Mouse (Mus musculus) hindbrain, postnatal 0 days (tissue): ENCODE measurements around the gene Clmn. TPM values are rescaled to one million over a fixed set of nuclear protein-coding genes. Genes with fewer than 3 reads are reported as not detected.

Experiments
- ATAC-seq: fragments of 200-750 bp; cut with Nextera tagmentation; 2 replicates; pipeline ENCODE4 v1.8.0; 2017; ENCODE audit warnings: mild to moderate bottlenecking, moderate TSS enrichment, moderate library complexity
- DNase-seq: peaks from one replicate; pipeline ENCODE4 v3.0.0-alpha.2; 2015; ENCODE audit warnings: low spot score
- H3K27ac ChIP-seq: fragments of 300-500 bp; sonication (generic); 2 replicates; pipeline ENCODE4 v1.5.1; 2014; ENCODE audit warnings: mild to moderate bottlenecking
- H3K27me3 ChIP-seq: fragments of 300-500 bp; sonication (generic); 2 replicates; pipeline ENCODE4 v1.6.1; 2014; ENCODE audit warnings: low read length, mixed read lengths; ENCODE audit not compliant: insufficient read depth
- H3K36me3 ChIP-seq: fragments of 300-500 bp; sonication (generic); 2 replicates; pipeline ENCODE4 v1.6.1; 2014; ENCODE audit warnings: low read length, mixed read lengths; ENCODE audit not compliant: insufficient read depth
- H3K4me1 ChIP-seq: fragments of 300-500 bp; sonication (generic); 2 replicates; pipeline ENCODE4 v1.6.1; 2014; ENCODE audit warnings: antibody characterized with exemption, low read length, mixed read lengths; ENCODE audit not compliant: insufficient read depth
- H3K4me2 ChIP-seq: fragments of 300-500 bp; sonication (generic); 2 replicates; pipeline ENCODE4 v1.6.1; 2014; ENCODE audit warnings: low read depth, mild to moderate bottlenecking, low read length, moderate library complexity, mixed read lengths
- H3K4me3 ChIP-seq: fragments of 300-500 bp; sonication (generic); 2 replicates; pipeline ENCODE4 v1.5.1; 2014; ENCODE audit warnings: low read length
- H3K9ac ChIP-seq: fragments of 300-500 bp; sonication (generic); replicated peaks from 2 replicates; pipeline ENCODE4 v1.6.1; 2014; ENCODE audit warnings: mild to moderate bottlenecking, low read length, moderate library complexity, mixed read lengths
- H3K9me3 ChIP-seq: fragments of 300-500 bp; sonication (generic); 2 replicates; pipeline ENCODE4 v1.6.1; 2016; ENCODE audit warnings: low read length, mixed read lengths
- CTCF ChIP-seq: IDR thresholded peaks from 2 replicates; pipeline ENCODE4 v1.5.1; 2016; ENCODE audit warnings: antibody characterized with exemption, control low read depth, low read depth
- WGBS: fragments of 180-500 bp; shearing (Covaris S2); extraction: QIAGEN DNeasy Blood & Tissue Kit; methylation state at CpG from one replicate; pipeline ENCODE4 v1.1.7; 2014; 5-methylcytosine and 5-hydroxymethylcytosine counted together
- polyA plus RNA-seq: library from polyadenylated mRNA; unstranded; fragments of >200 nt; fragmentation: Nextera tagmentation; extraction: Ambion mirVana; gene quantifications from 2 replicates; pipeline ENCODE4 v1.2.1, GENCODE M21; 2015
- total RNA-seq: library from RNA; depleted of rRNA; stranded (reverse); fragments of >200 nt; gene quantifications from 2 replicates; pipeline ENCODE4 v1.2.3, GENCODE M21; 2014

Gene Clmn
- total and polyA plus RNA-seq, 2 experiments from 2014 or later = 1.7 to 2.6 TPM

DNA sequence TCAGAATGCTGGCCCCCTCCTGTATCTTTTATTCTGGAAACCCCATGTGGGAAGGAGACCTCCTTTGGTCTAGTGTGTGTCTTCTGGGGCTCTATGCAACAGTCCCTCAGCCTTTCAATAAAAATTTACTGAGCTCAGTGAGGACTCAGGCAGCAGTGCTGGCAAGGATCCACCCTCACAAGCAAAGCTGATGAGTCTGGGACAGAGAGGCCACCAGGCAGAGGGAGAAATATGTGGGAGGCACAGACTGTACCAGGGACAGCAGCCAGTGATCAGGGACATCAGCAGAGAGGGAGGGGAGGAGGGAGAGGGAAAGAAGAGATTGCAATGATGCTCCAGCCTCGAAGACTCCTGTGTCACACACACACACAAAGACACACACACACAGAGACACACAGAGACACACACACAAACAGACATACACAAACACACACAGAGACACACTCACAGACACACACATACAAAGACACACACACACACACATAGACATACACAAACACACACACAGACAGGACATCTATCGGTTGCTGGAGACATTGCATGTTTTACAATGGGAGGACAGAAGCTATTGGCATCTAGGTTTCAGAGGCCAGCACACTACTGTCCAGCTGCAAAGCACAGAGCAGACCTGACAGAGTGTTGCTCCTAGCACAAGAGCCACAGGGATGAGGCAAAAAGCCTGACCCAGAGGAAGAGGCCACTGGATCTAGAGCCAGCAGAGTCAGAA, 27.6 kb downstream of the Clmn start:
- Histone ChIP-seq H3K9ac (no peak overlapping the region), H3K9me3 (no peaks in the 10 kb centered on the region), H3K27me3 (no peaks in the 10 kb centered on the region), H3K27ac (peak overlapping the region; percentile 7; the same call in 1 of the 2 replicates), H3K36me3 (no peaks in the 10 kb centered on the region), H3K4me1 (peaks cover 12% of the 10 kb centered on the region), H3K4me2 (no peak overlapping the region), H3K4me3 (no peak overlapping the region)
- TF ChIP-seq CTCF = peak; percentile 54
- 46% methylated on average over 2 of the region's 2 CpGs for WGBS
- peak; percentile 74 for DNase-seq
- peak; percentile 57; the same call in 1 of the 2 replicates for ATAC-seq

DNA sequence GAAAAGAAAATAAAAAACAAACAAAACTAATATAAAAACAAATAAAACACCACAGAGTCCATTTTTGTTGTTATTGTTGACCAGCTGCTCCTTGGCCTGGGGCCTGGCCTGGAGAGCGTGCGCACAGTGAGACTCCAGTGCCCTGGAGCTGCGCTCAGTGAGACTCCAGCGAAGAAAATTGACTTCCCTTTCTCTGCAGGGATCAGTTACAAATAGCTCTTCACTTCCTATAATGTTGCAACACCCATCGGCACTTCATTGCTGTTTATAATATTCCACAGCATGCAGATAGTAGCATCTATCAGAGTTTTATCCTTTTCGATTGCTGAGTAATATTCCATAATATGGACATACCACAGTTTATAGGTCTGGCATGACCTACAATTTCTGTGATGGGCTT, 28.6 kb downstream of the Clmn start:
- H3K4me1 ChIP-seq = peaks cover 9% of the 10 kb centered on the region
- H3K9ac ChIP-seq = no peak overlapping the region
- no peak for DNase-seq
- no peaks in the 10 kb centered on the region for H3K36me3 ChIP-seq
- no peak for TF ChIP-seq CTCF
- 94% methylated on average over 6 of the region's 6 CpGs for WGBS
- H3K9me3 ChIP-seq = no peaks in the 10 kb centered on the region
- no peak overlapping the region for H3K27ac ChIP-seq
- no peaks in the 10 kb centered on the region for H3K27me3 ChIP-seq
- no peak overlapping the region for H3K4me2 ChIP-seq
- no peak for ATAC-seq
- no peak overlapping the region for H3K4me3 ChIP-seq

- H3K27ac ChIP-seq = no peak overlapping the region
- DNase-seq = no peak
- peak; percentile 36 for ATAC-seq
Measured at GRCm38 (mm10) chr12:104835369-104836094, 29.3 kb downstream of the Clmn start.

GRCm38 (mm10) chr12:104834772-104835171, 30.1 kb downstream of the Clmn start:
- no peaks in the 10 kb centered on the region for H3K9me3 ChIP-seq
- no peak for TF ChIP-seq CTCF
- no peak overlapping the region for H3K9ac ChIP-seq
- no peak overlapping the region for H3K4me3 ChIP-seq
- H3K4me1 ChIP-seq = peaks cover 5% of the 10 kb centered on the region; the same call in 1 of the 2 replicates
- 67% methylated on average over 4 of the region's 4 CpGs for WGBS
- no peak overlapping the region for H3K27ac ChIP-seq
- no peaks in the 10 kb centered on the region for H3K27me3 ChIP-seq
- no peak for DNase-seq
- no peak overlapping the region for H3K4me2 ChIP-seq
- ATAC-seq = no peak
- H3K36me3 ChIP-seq = no peaks in the 10 kb centered on the region

More at GRCm38 (mm10) chr12:104835369-104836094, 29.3 kb downstream of the Clmn start:
- H3K4me3 ChIP-seq = no peak overlapping the region
- H3K27me3 ChIP-seq = no peaks in the 10 kb centered on the region
- peaks cover 5% of the 10 kb centered on the region; the same call in 1 of the 2 replicates for H3K4me1 ChIP-seq
- 54% methylated on average over 19 of the region's 19 CpGs for WGBS
- no peak overlapping the region for H3K4me2 ChIP-seq
- no peaks in the 10 kb centered on the region for H3K9me3 ChIP-seq
- 0 out of 2 replicates have a peak overlapping the region, but pooled peaks have one; percentile 28 for H3K9ac ChIP-seq
- TF ChIP-seq CTCF = no peak
- no peaks in the 10 kb centered on the region for H3K36me3 ChIP-seq

GRCm38 (mm10) chr12:104830666-104831435, 34.0 kb downstream of the Clmn start:
- Histone ChIP-seq H3K4me3 (no peak overlapping the region), H3K4me2 (no peak overlapping the region), H3K27me3 (no peaks in the 10 kb centered on the region), H3K9ac (no peak overlapping the region), H3K36me3 (no peaks in the 10 kb centered on the region), H3K9me3 (no peaks in the 10 kb centered on the region), H3K4me1 (peaks cover 3% of the 10 kb centered on the region; the same call in 1 of the 2 replicates), H3K27ac (no peak overlapping the region)
- WGBS = 70% methylated on average over 17 of the region's 17 CpGs
- ATAC-seq = no peak
- no peak for DNase-seq
- TF ChIP-seq CTCF = no peak

GRCm38 (mm10) chr12:104830283-104830639, 34.6 kb downstream of the Clmn start:
- H3K9ac ChIP-seq = no peak overlapping the region
- H3K9me3 ChIP-seq = no peaks in the 10 kb centered on the region
- ATAC-seq (no peak), DNase-seq (no peak)
- TF ChIP-seq CTCF = no peak
- H3K27ac ChIP-seq = no peak overlapping the region
- H3K36me3 ChIP-seq = no peaks in the 10 kb centered on the region
- H3K27me3 ChIP-seq = no peaks in the 10 kb centered on the region
- no peak overlapping the region for H3K4me3 ChIP-seq
- no peaks in the 10 kb centered on the region; the same call in 1 of the 2 replicates for H3K4me1 ChIP-seq
- no peak overlapping the region for H3K4me2 ChIP-seq
- 69% methylated on average over 7 of the region's 7 CpGs for WGBS
